Mouse (Mus musculus) hindbrain, embryonic 15.5 days (tissue): Measurements from ENCODE around the gene Olfr215. TPM values are rescaled to one million over a fixed set of nuclear protein-coding genes. Genes with fewer than 3 reads are reported as not detected.
"Not testable (repeated sequence)": the region's sequence is repeated elsewhere in the genome, so short reads cannot be mapped to it uniquely, and the experiment has no call there.

Experiments used
- ATAC-seq: fragments of 200-750 bp; cut with Nextera tagmentation; 2 replicates; pipeline ENCODE4 v1.8.0; 2017; ENCODE audit warnings: low read depth, moderate number of reproducible peaks, moderate TSS enrichment; ENCODE audit not compliant: low FRiP score
- H3K27ac ChIP-seq: fragments of 300-500 bp; sonication (generic); replicated peaks from 2 replicates; pipeline ENCODE4 v1.5.1; 2015; ENCODE audit warnings: mild to moderate bottlenecking, inconsistent platforms
- H3K27me3 ChIP-seq: fragments of 300-500 bp; sonication (generic); 2 replicates; pipeline ENCODE4 v1.6.1; 2015; ENCODE audit warnings: control low read depth, inconsistent platforms
- H3K36me3 ChIP-seq: fragments of 300-500 bp; sonication (generic); 2 replicates; pipeline ENCODE4 v1.6.1; 2015; ENCODE audit warnings: control low read depth, inconsistent platforms
- H3K4me1 ChIP-seq: fragments of 300-500 bp; sonication (generic); replicated peaks from 2 replicates; pipeline ENCODE4 v1.6.1; 2015; ENCODE audit warnings: control low read depth, inconsistent platforms
- H3K4me2 ChIP-seq: fragments of 300-500 bp; sonication (generic); 2 replicates; pipeline ENCODE4 v1.6.1; 2015; ENCODE audit warnings: moderate library complexity, mild to moderate bottlenecking, inconsistent platforms
- H3K4me3 ChIP-seq: fragments of 300-500 bp; sonication (generic); 2 replicates; pipeline ENCODE4 v1.5.1; 2015; ENCODE audit warnings: mild to moderate bottlenecking, inconsistent platforms
- H3K9ac ChIP-seq: fragments of 300-500 bp; sonication (generic); 2 replicates; pipeline ENCODE4 v1.6.1; 2015; ENCODE audit warnings: inconsistent platforms
- H3K9me3 ChIP-seq: fragments of 300-500 bp; sonication (generic); 2 replicates; pipeline ENCODE4 v1.6.1; 2016; ENCODE audit warnings: control low read depth, inconsistent platforms
- WGBS: fragments of 180-500 bp; shearing (Covaris S2); methylation state at CpG from one replicate; pipeline ENCODE4 v1.1.7; 2015; 5-methylcytosine and 5-hydroxymethylcytosine counted together
- polyA plus RNA-seq: library from polyadenylated mRNA; unstranded; fragments of >200 nt; fragmentation: Nextera tagmentation; extraction: Ambion mirVana; gene quantifications from 2 replicates; pipeline ENCODE4 v1.2.1, GENCODE M21; 2015

Olfr215 gene
- not detected in 2 replicates for polyA plus RNA-seq

GRCm38 (mm10) chr6:116584095-116584494 is at the start of gene Olfr215:
Gene Olfr215, minus strand, starts transcription at chr6:116584195.
- Histone ChIP-seq H3K9me3 (no peaks in the 10 kb centered on the region), H3K4me2 (no peak within 1 kb of the TSS), H3K36me3 (no peaks in the 10 kb centered on the region), H3K27me3 (no peaks in the 10 kb centered on the region), H3K9ac (no peak within 1 kb of the TSS), H3K4me3 (no peak within 1 kb of the TSS), H3K4me1 (no peaks in the 10 kb centered on the region), H3K27ac (no peak within 1 kb of the TSS)
- WGBS, result 65% methylated on average over 4 of the region's 4 CpGs
- no peak for ATAC-seq

DNA sequence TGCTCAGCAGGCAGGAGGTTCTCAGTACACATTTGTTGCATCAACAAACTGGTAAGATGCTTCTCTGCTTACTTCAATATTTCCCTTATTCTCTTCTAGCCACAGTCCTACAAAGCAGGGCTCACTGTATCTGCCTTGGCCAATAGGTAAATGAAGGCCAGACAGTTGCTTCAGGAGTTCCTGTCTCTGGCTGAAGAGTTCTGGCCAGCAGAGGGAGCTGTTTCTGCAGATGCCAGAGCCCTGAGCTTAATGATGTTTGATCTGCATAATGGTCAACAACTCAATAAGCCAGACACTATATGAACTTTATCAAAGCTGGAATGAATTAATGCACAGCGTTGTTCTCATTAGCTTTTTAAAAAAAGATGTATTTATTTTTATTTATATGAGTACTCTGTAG is 48.1 kb upstream of the Olfr215 start:
- WGBS, result 58% methylated on average over 1 of the region's 1 CpGs
- Histone ChIP-seq H3K4me1 (peaks cover 17% of the 10 kb centered on the region), H3K4me3 (no peak overlapping the region), H3K36me3 (no peaks in the 10 kb centered on the region), H3K9me3 (no peaks in the 10 kb centered on the region), H3K27ac (no peak overlapping the region), H3K27me3 (no peaks in the 10 kb centered on the region), H3K9ac (no peak overlapping the region), H3K4me2 (no peak overlapping the region)
- no peak for ATAC-seq

DNA sequence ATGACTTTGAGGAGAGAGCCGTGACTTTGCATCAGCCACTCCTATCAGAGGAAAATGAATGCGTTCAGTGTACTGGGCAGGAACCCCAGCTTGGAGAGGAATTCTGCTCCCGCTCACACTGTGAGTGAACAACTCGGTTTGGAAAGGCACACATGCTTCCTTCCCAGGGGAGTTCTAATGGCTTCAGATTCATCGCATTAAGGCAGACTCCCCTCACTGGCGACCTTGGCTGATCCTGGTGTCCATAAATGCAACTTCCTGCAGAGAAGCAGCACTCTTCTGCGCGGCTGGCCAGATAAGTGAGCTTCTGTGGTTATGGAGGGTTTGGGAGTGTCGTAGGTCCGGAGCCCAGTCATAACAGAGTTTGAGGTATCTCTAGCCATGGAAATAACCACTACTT is 45.8 kb upstream of the Olfr215 start:
- Histone ChIP-seq H3K9ac (no peak overlapping the region), H3K9me3 (no peaks in the 10 kb centered on the region), H3K27me3 (no peaks in the 10 kb centered on the region), H3K4me3 (no peak overlapping the region), H3K4me1 (peaks cover 22% of the 10 kb centered on the region), H3K36me3 (peaks cover 13% of the 10 kb centered on the region), H3K4me2 (peak overlapping the region; percentile 70; the same call in 1 of the 2 replicates), H3K27ac (peak overlapping the region; percentile 95)
- no peak for ATAC-seq
- WGBS, result 65% methylated on average over 10 of the region's 10 CpGs

DNA sequence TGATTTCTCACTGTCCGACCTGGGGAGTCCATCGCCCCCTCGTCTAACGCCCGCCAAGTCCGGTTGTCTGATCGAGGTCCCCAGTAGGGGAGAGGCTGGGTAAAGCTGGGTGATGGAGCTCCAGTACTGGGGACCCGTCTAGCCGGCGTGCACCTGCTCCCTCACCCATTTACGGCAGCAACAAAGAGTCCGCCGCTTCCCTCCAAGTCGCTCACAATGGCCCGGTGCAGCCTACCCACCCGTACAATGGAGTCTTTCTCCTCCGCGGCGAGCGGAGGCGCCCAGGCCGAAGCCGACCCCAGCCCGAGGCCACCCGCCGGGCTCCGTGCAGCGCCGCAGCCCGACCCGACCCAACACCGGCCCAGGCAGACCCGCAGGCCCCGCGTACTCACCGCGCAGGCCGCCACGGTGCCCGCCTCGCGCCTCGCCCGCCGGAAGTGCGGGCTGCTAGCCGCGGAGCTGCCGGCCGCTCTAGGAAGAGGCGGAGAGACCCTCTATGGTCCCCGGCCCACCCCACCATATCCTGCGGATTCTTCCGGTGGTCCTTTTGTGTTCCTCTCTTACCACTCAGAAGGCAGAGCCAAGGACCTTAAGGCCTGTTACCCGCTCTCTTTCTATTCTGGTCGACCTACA is 44.7 kb upstream of the Olfr215 start, which contains the start of gene Zfp422:
Zfp422 (minus strand) TSS at position 461 of the 633 bp plus-strand sequence.
- peak within 1 kb of the TSS; percentile 68 for H3K4me3 ChIP-seq
- peaks cover 13% of the 10 kb centered on the region for H3K36me3 ChIP-seq
- peak within 1 kb of the TSS; percentile 70 for H3K4me2 ChIP-seq
- under 1% methylated on average over 55 of the region's 56 CpGs for WGBS
- H3K27ac ChIP-seq, result peak within 1 kb of the TSS; percentile 95
- ATAC-seq, result peak; percentile 97
- H3K27me3 ChIP-seq, result no peaks in the 10 kb centered on the region
- H3K9me3 ChIP-seq, result no peaks in the 10 kb centered on the region
- H3K9ac ChIP-seq, result peak within 1 kb of the TSS; percentile 97
- H3K4me1 ChIP-seq, result peaks cover 22% of the 10 kb centered on the region

DNA sequence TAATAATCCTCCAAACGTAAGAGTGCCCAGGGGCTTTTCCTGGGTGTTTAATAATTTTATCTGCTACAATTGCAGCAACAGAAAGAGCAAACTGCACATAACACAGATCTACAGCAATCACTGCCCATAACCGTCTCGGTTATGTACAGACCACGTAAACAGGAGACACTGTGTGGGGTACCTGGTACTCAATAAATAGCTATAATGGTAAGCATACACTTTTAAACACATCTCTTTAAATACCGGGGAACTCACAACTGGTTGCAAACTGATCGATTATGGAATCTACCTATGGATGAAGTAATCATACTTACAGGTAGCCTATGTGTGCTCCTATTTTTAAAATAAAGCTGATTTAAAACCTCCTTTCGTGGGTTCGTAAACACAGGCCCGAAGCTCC is 44.1 kb upstream of the Olfr215 start:
- peak overlapping the region; percentile 97 for H3K9ac ChIP-seq
- peak overlapping the region; percentile 70 for H3K4me2 ChIP-seq
- H3K27me3 ChIP-seq, result no peaks in the 10 kb centered on the region
- H3K36me3 ChIP-seq, result peaks cover 13% of the 10 kb centered on the region
- ATAC-seq, result no peak
- H3K4me1 ChIP-seq, result peaks cover 22% of the 10 kb centered on the region
- H3K27ac ChIP-seq, result peak overlapping the region; percentile 95
- WGBS, result 8% methylated on average over 9 of the region's 9 CpGs
- H3K9me3 ChIP-seq, result no peaks in the 10 kb centered on the region
- peak overlapping the region; percentile 68 for H3K4me3 ChIP-seq

- ATAC-seq, H3K9me3 ChIP-seq, H3K4me3 ChIP-seq, H3K27ac ChIP-seq, H3K4me2 ChIP-seq, H3K27me3 ChIP-seq, H3K9ac ChIP-seq: not testable (repeated sequence)
- 98% methylated on average over 9 of the region's 9 CpGs for WGBS
- H3K36me3 ChIP-seq, result peaks cover 13% of the 10 kb centered on the region
- H3K4me1 ChIP-seq, result peaks cover 22% of the 10 kb centered on the region
These were observed 42.4 kb upstream of the Olfr215 start for GRCm38 (mm10) chr6:116626417-116626816.

DNA sequence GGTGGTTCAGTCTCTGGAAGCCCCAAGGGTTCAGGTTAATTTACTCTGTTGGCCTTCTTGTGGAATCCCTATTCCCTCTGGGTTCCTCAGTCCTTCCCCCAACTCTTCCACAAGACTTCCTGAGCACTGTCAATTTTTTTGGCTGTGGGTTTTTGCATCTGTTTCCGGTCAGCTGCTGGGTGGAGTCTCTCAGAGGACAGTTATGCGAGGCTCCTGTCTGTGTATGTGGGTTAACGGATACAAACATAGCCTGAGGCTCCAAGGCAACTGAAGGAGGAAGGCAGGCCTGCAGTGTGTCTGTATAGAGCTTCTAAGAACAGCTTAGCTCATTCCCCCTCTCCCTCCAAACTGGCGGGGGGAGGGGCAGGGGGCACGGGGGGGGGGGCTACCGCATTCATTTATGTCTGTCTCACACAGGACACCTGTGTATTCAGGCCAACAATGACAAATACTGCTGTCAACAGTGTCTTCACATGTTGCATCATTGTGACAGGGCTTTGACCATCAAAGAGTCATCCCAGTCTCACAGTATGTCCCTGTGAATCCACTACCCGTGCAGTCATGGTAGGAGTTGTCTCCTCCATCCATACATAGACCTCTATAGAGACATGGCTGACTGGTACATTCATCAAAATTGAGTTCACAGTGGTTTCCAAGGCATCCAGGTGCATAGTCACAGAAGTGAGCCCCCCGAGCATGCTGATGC is 37.5 kb upstream of the Olfr215 start:
- Histone ChIP-seq H3K9me3 (no peaks in the 10 kb centered on the region), H3K36me3 (peaks cover 12% of the 10 kb centered on the region), H3K4me1 (peaks cover 3% of the 10 kb centered on the region; the same call in 1 of the 2 replicates), H3K27ac (no peak overlapping the region), H3K27me3 (no peaks in the 10 kb centered on the region), H3K4me2 (no peak overlapping the region), H3K4me3 (no peak overlapping the region), H3K9ac (no peak overlapping the region)
- WGBS, result 73% methylated on average over 8 of the region's 8 CpGs
- ATAC-seq, result no peak

- Histone ChIP-seq H3K4me3 (no peak overlapping the region), H3K9me3 (no peaks in the 10 kb centered on the region), H3K27ac (no peak overlapping the region), H3K36me3 (no peaks in the 10 kb centered on the region), H3K4me2 (no peak overlapping the region), H3K27me3 (no peaks in the 10 kb centered on the region), H3K9ac (no peak overlapping the region), H3K4me1 (no peaks in the 10 kb centered on the region)
- ATAC-seq, result no peak
These were observed 34.1 kb upstream of the Olfr215 start for GRCm38 (mm10) chr6:116618073-116618472.

DNA sequence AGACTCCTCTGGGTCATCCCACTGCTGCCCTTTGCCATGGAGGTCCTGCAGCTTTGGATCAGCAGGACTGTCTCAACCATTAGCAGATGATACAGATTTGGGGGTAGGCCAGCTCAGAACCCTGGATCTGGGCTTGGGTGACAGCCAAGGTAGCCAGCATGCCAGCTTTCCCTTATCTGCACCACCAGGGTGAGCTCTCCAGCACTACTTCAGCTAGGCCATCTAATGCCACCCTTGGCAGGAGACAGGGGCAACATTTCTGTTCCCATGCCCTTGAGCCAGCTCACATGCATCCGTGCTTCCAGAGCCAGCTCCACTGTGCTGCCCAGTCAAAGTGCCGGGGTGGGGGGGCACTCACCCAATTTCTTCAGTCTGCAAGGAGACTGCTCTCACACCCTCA is 31.7 kb upstream of the Olfr215 start:
- 89% methylated on average over 2 of the region's 2 CpGs for WGBS
- ATAC-seq, result no peak
- no peak overlapping the region for H3K4me2 ChIP-seq
- no peaks in the 10 kb centered on the region for H3K27me3 ChIP-seq
- H3K36me3 ChIP-seq, result no peaks in the 10 kb centered on the region
- no peak overlapping the region for H3K27ac ChIP-seq
- no peaks in the 10 kb centered on the region for H3K4me1 ChIP-seq
- H3K9me3 ChIP-seq, result no peaks in the 10 kb centered on the region
- no peak overlapping the region for H3K9ac ChIP-seq
- H3K4me3 ChIP-seq, result no peak overlapping the region

DNA sequence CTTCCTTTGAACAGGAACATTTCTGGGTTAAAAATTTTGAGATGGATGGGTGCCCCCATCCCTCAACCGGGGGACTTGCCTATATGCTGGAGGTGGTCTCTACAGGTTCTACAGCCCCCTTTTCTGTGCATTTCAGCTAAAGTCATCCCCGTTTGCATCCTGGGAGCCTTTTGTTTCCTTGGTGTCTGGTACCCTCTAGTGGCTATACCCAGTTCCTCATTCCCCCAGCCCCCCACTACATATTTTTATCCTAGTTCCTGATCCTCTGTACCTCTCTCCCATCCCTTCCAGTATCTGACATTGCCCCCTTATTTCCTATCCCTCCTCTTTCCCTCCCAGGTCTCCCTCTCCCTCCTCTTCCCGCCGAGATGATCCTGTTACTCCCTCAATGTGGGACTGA is 23.2 kb upstream of the Olfr215 start:
- Histone ChIP-seq H3K9me3 (no peaks in the 10 kb centered on the region), H3K4me2 (no peak overlapping the region), H3K9ac (no peak overlapping the region), H3K4me3 (no peak overlapping the region), H3K4me1 (no peaks in the 10 kb centered on the region), H3K27ac (no peak overlapping the region), H3K36me3 (no peaks in the 10 kb centered on the region), H3K27me3 (no peaks in the 10 kb centered on the region)
- ATAC-seq, result no peak
- 43% methylated on average over 4 of the region's 4 CpGs for WGBS

GRCm38 (mm10) chr6:116600969-116601368 is 17.0 kb upstream of the Olfr215 start:
- H3K4me1 ChIP-seq, H3K36me3 ChIP-seq: not testable (repeated sequence)

GRCm38 (mm10) chr6:116569834-116570233 is 14.2 kb downstream of the Olfr215 start:
- Histone ChIP-seq H3K9me3 (no peaks in the 10 kb centered on the region), H3K27me3 (no peaks in the 10 kb centered on the region), H3K9ac (no peak overlapping the region), H3K4me2 (no peak overlapping the region), H3K27ac (no peak overlapping the region), H3K36me3 (no peaks in the 10 kb centered on the region), H3K4me1 (no peaks in the 10 kb centered on the region), H3K4me3 (no peak overlapping the region)
- no peak for ATAC-seq
- 25% methylated on average over 3 of the region's 3 CpGs for WGBS

More at GRCm38 (mm10) chr6:116600969-116601368, 17.0 kb upstream of the Olfr215 start:
- H3K4me2 ChIP-seq, H3K9ac ChIP-seq, H3K27ac ChIP-seq, ATAC-seq, H3K27me3 ChIP-seq, H3K4me3 ChIP-seq, H3K9me3 ChIP-seq: not testable (repeated sequence)
